Mouse (Mus musculus) liver, adult 2 months (tissue): ENCODE results near the gene Fam76b. TPM values are rescaled to one million over a fixed set of nuclear protein-coding genes. Genes with fewer than 3 reads are reported as not detected.
A peak's percentile ranks its signal among the peaks of the same experiment; 100 is the strongest.

Source experiments
- DNase-seq: peaks from one replicate; pipeline ENCODE4 v3.0.0-alpha.2; 2011; ENCODE audit warnings: low read depth, low spot score; ENCODE audit errors: extremely low read depth
- H3K27ac ChIP-seq: fragments of 200-500 bp; replicated peaks from 2 replicates; pipeline ENCODE4 v1.5.1; 2012; ENCODE audit warnings: low read depth, mild to moderate bottlenecking, control low read depth, inconsistent platforms, low read length; ENCODE audit not compliant: insufficient read depth
- H3K27me3 ChIP-seq: fragments of 200-500 bp; 2 replicates; pipeline ENCODE4 v1.6.1; 2012; ENCODE audit warnings: mild to moderate bottlenecking, moderate library complexity, low read length, inconsistent platforms; ENCODE audit not compliant: control insufficient read depth, insufficient read depth
- H3K36me3 ChIP-seq: fragments of 200-500 bp; 2 replicates; pipeline ENCODE4 v1.6.1; 2012; ENCODE audit warnings: low read length, inconsistent platforms; ENCODE audit not compliant: control insufficient read depth, insufficient read depth
- H3K4me1 ChIP-seq: fragments of 200-500 bp; 2 replicates; pipeline ENCODE4 v1.6.1; 2011; ENCODE audit warnings: low read length; ENCODE audit not compliant: control insufficient read depth, insufficient read depth
- H3K4me3 ChIP-seq: fragments of 200-500 bp; 2 replicates; pipeline ENCODE4 v1.5.1; 2011; ENCODE audit warnings: low read depth, mild to moderate bottlenecking, control low read depth, low read length, moderate library complexity; ENCODE audit not compliant: insufficient read depth
- H3K79me2 ChIP-seq: fragments of 200-500 bp; 2 replicates; pipeline ENCODE4 v1.6.1; 2012; ENCODE audit warnings: inconsistent platforms, mild to moderate bottlenecking, low read length, moderate library complexity; ENCODE audit not compliant: control insufficient read depth, insufficient read depth
- H3K9ac ChIP-seq: fragments of 200-500 bp; 2 replicates; pipeline ENCODE4 v1.6.1; 2012; ENCODE audit warnings: low read depth, mild to moderate bottlenecking, control low read depth, inconsistent platforms, low read length
- CTCF ChIP-seq: fragments of 200-500 bp; IDR thresholded peaks from 2 replicates; pipeline ENCODE4 v1.5.1; 2011; ENCODE audit warnings: low read depth, low read length, control low read depth
- POLR2A ChIP-seq: fragments of 200-500 bp; IDR thresholded peaks from 2 replicates; pipeline ENCODE4 v1.6.1; 2011; ENCODE audit warnings: low read length, control low read depth; ENCODE audit not compliant: insufficient read depth; ENCODE audit errors: extremely low read depth
- WGBS: fragments of 180-500 bp; shearing (Covaris S2); methylation state at CpG from one replicate; pipeline ENCODE4 v1.1.7; 2018; 5-methylcytosine and 5-hydroxymethylcytosine counted together
- polyA plus RNA-seq: library from polyadenylated mRNA; depleted of rRNA; stranded (reverse); fragments of >200 nt; gene quantifications from 2 replicates; pipeline ENCODE4 v1.2.3, GENCODE M21; 2012
- total RNA-seq: library from RNA; depleted of rRNA; stranded (reverse); fragments of >200 nt; gene quantifications from 2 replicates; pipeline ENCODE4 v1.2.3, GENCODE M21; 2014

The Fam76b gene
- total and polyA plus RNA-seq, 2 experiments: 1.7 to 9.9 TPM

DNA sequence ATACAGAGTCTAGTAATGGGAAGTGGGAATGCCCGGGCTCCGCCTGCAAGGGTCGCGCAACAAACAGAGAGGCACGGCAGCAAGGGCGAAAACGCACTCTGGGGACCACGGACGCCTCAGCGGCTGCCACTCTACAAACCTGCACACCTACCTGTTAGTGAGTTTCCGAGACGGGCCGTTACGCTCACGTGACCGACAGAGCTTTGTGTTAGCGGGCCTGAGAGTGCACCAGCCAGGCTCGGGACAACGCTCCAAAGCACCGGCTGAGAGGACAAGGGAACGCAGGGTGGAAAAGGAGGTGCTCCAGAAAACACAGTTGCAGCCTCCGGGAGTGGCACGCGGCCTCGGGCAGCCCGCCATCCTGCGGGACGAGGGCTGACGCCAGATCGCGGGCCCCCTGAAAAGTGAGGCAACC, 1.1 kb upstream of the Fam76b start:
- Histone ChIP-seq H3K27me3 (no peaks in the 10 kb centered on the region), H3K27ac (peak overlapping the region; percentile 82), H3K36me3 (peaks cover 7% of the 10 kb centered on the region), H3K4me3 (peak overlapping the region; percentile 71), H3K79me2 (peaks cover 7% of the 10 kb centered on the region), H3K9ac (peak overlapping the region; percentile 77), H3K4me1 (peaks cover 1% of the 10 kb centered on the region; the same call in 1 of the 2 replicates)
- under 1% methylated on average over 31 of the region's 31 CpGs for WGBS
- no peak for TF ChIP-seq CTCF
- no peak for TF ChIP-seq POLR2A
- DNase-seq: peak; percentile 71

DNA sequence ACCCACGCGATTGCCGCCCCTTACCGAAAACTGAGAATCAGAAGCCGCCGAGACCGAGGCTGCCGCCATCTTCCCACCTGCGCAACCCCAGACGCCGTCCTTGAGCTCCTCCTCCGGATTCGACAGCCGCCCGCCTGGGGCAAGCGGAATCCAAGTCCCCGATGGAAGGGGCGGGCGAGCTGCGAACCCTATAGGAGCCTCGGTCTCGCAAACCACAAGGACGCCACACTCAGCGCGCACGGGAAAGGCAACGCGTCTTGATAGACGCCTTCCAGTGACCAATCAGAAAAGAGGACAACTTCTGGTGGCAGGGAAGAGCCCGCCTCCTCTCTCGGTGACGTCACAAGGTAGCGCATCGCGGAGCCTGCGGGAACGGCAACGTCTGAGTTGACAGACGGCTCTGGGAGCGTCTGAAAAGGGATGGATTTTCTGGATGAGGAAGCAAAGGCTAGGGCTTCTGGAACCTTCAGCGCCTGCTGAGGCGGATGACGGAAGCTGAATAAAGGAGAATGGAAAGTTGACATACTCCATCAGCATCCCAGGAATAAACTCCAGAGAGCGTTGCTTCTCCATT, 597 bp upstream of the Fam76b start, which contains the start of gene Cep57:
Gene Cep57, minus strand, starts transcription at position 276 of the 574 bp plus-strand sequence.
- peak; percentile 97 for DNase-seq
- no peaks in the 10 kb centered on the region for H3K27me3 ChIP-seq
- H3K79me2 ChIP-seq: peaks cover 7% of the 10 kb centered on the region
- H3K4me3 ChIP-seq: peak within 1 kb of the TSS; percentile 93
- H3K36me3 ChIP-seq: peaks cover 12% of the 10 kb centered on the region
- peak within 1 kb of the TSS; percentile 93 for H3K9ac ChIP-seq
- peak; percentile 52 for TF ChIP-seq POLR2A
- TF ChIP-seq CTCF: no peak
- H3K27ac ChIP-seq: peak within 1 kb of the TSS; percentile 82
- H3K4me1 ChIP-seq: peaks cover 1% of the 10 kb centered on the region; the same call in 1 of the 2 replicates
- under 1% methylated on average over 44 of the region's 44 CpGs for WGBS

- peaks cover 1% of the 10 kb centered on the region; the same call in 1 of the 2 replicates for H3K4me1 ChIP-seq
- peaks cover 21% of the 10 kb centered on the region for H3K36me3 ChIP-seq
- peak; percentile 51 for DNase-seq
- peak overlapping the region; percentile 93 for H3K4me3 ChIP-seq
- no peaks in the 10 kb centered on the region for H3K27me3 ChIP-seq
- peak overlapping the region; percentile 68 for H3K27ac ChIP-seq
- peak overlapping the region; percentile 93 for H3K9ac ChIP-seq
- no peaks in the 10 kb centered on the region; the same call in 1 of the 2 replicates for H3K79me2 ChIP-seq
- no peak for TF ChIP-seq CTCF
- TF ChIP-seq POLR2A: no peak
- 1% methylated on average over 23 of the region's 23 CpGs for WGBS
Observed at GRCm38 (mm10) chr9:13828087-13828441, 548 bp downstream of the Fam76b start.

DNA sequence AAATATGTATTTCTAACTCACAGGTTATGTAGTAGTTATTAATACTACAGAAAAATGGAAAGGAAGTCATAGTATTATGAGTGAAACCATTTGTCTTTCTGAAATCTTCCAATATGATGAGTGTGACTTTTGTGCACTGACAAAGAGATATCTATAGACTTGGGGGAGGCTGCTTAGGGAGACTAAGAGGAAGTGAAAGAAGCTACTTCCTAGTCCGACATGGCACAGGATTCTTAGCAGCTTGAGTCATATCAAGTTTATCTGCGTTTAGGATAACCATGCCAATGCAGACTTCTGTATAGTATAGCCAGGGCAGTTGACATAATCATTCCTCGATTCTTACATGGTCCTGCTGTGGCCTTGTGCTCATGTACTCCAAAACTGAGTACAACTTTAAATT, 7.7 kb downstream of the Fam76b start:
- Histone ChIP-seq H3K36me3 (peaks cover 71% of the 10 kb centered on the region), H3K9ac (no peak overlapping the region), H3K4me1 (no peaks in the 10 kb centered on the region; the same call in 1 of the 2 replicates), H3K79me2 (no peaks in the 10 kb centered on the region), H3K27me3 (no peaks in the 10 kb centered on the region), H3K27ac (no peak overlapping the region), H3K4me3 (no peak overlapping the region)
- TF ChIP-seq POLR2A (no peak), CTCF (no peak)
- WGBS: 74% methylated on average over 3 of the region's 3 CpGs
- peak; percentile 29 for DNase-seq

DNA sequence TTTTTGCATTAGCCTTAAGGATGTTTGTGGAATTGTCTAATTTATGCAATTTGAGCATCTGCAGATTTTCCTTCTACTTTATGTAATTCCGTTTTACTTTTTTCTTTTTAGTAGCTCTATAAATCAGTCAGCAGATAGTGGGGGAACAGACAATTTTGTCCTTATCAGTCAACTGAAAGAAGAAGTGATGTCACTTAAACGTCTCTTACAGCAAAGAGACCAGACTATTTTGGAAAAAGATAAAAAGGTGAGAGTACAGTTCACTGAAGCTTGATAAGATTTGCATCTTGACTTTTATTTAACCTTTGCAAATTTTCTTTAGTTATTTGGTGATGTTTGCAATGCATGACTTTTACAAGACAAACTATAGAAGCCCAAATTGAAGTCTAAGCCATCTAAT, 9.2 kb downstream of the Fam76b start:
- H3K27me3 ChIP-seq: no peaks in the 10 kb centered on the region
- WGBS: 79% methylated on average over 2 of the region's 2 CpGs
- no peak overlapping the region for H3K9ac ChIP-seq
- no peak overlapping the region for H3K4me3 ChIP-seq
- no peaks in the 10 kb centered on the region for H3K79me2 ChIP-seq
- TF ChIP-seq POLR2A (no peak), CTCF (no peak)
- no peak for DNase-seq
- H3K36me3 ChIP-seq: peaks cover 71% of the 10 kb centered on the region
- H3K4me1 ChIP-seq: no peaks in the 10 kb centered on the region; the same call in 1 of the 2 replicates
- no peak overlapping the region for H3K27ac ChIP-seq

DNA sequence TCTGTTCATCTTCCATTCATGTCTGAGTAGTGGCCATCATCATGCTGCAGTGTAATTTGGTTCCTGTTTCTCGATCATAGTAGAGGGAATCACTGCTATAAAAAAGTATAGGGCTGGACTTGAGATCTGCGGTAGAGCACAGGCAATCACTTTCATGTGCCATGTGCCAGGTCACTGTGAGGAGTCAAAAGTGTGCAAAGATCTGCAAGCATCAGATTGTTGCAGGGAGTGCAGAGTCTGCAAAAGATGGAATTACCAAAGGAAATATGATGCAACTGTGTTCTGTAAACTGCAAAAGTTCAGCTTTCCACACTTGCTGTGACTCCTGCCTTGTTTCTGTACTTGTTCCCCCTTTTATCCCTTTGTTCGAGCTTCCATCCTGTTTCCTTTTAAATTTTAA, 20.1 kb downstream of the Fam76b start:
- Histone ChIP-seq H3K36me3 (peaks cover 19% of the 10 kb centered on the region), H3K27ac (no peak overlapping the region), H3K4me3 (no peak overlapping the region), H3K9ac (no peak overlapping the region), H3K27me3 (no peaks in the 10 kb centered on the region), H3K4me1 (no peaks in the 10 kb centered on the region), H3K79me2 (no peaks in the 10 kb centered on the region)
- peak; percentile 33 for DNase-seq
- 66% methylated on average over 3 of the region's 3 CpGs for WGBS
- TF ChIP-seq CTCF: no peak
- TF ChIP-seq POLR2A: no peak
